Mouse (Mus musculus): Measurements from ENCODE around the gene Rtl4.

Rtl4 gene

GRCm38 (mm10) chrX:144688207-144689118 is at the start of gene Rtl4:
Gene Rtl4 (plus strand): TSS chrX:144688907.
- DNase-seq, result peak; percentile 20

- DNase-seq, result no peak
Measured at GRCm38 (mm10) chrX:144644756-144645155, 44.0 kb upstream of the Rtl4 start.

GRCm38 (mm10) chrX:144645394-144645793 is 43.3 kb upstream of the Rtl4 start:
- no peak for DNase-seq

GRCm38 (mm10) chrX:144652196-144652595 is 36.5 kb upstream of the Rtl4 start:
- DNase-seq, result no peak

- DNase-seq, result no peak
Measured at GRCm38 (mm10) chrX:144687742-144688141, 965 bp upstream of the Rtl4 start.

GRCm38 (mm10) chrX:144688142-144688206 is 733 bp upstream of the Rtl4 start, which contains the start of gene Trpc5:
Gene Trpc5 (minus strand): TSS chrX:144688180.
- no peak for DNase-seq

GRCm38 (mm10) chrX:144689119-144689858 is 582 bp downstream of the Rtl4 start:
- DNase-seq, result no peak

GRCm38 (mm10) chrX:144689859-144690181 is 1.1 kb downstream of the Rtl4 start:
- DNase-seq, result no peak

GRCm38 (mm10) chrX:144716330-144716729 is 27.6 kb downstream of the Rtl4 start:
- DNase-seq, result no peak

- DNase-seq, result no peak
Measured at GRCm38 (mm10) chrX:144747528-144748049, 58.9 kb downstream of the Rtl4 start.

GRCm38 (mm10) chrX:144986980-144987379 is 298.3 kb downstream of the Rtl4 start:
- no peak for DNase-seq

GRCm38 (mm10) chrX:145065484-145065913 is 376.8 kb downstream of the Rtl4 start:
- no peak for DNase-seq

GRCm38 (mm10) chrX:145089802-145090201 is 401.1 kb downstream of the Rtl4 start:
- no peak for DNase-seq

GRCm38 (mm10) chrX:145090360-145090759 is 401.7 kb downstream of the Rtl4 start:
- DNase-seq, result no peak

- DNase-seq, result no peak
Measured at GRCm38 (mm10) chrX:145090964-145091363, 402.3 kb downstream of the Rtl4 start.

All from liver (tissue).